Mouse (Mus musculus) C2C12 (cell line): ENCODE data around the gene Slc22a23. TPM values are rescaled to one million over a fixed set of nuclear protein-coding genes. Genes with fewer than 3 reads are reported as not detected.
"Not testable (repeated sequence)": the region's sequence is repeated elsewhere in the genome, so short reads cannot be mapped to it uniquely, and the experiment has no call there.

ENCODE experiments used
- H3K27me3 ChIP-seq: one replicate; pipeline ENCODE4 v1.6.1; 2011; ENCODE audit not compliant: control insufficient read depth, insufficient read depth, insufficient read length
- H3K36me3 ChIP-seq: one replicate; pipeline ENCODE4 v1.6.1; 2011; ENCODE audit not compliant: control insufficient read depth, insufficient read depth
- H3K4me3 ChIP-seq: one replicate; pipeline ENCODE4 v1.5.1; 2011; ENCODE audit warnings: mild to moderate bottlenecking, control low read depth; ENCODE audit not compliant: poor library complexity, insufficient read depth, severe bottlenecking
- H3K79me2 ChIP-seq: one replicate; pipeline ENCODE4 v1.6.1; 2011; ENCODE audit not compliant: control insufficient read depth, insufficient read depth
- H3K79me3 ChIP-seq: one replicate; pipeline ENCODE4 v1.6.1; 2011; ENCODE audit warnings: low read depth, control low read depth
- H3ac ChIP-seq: one replicate; pipeline ENCODE3; 2011; ENCODE audit warnings: low read depth; ENCODE audit not compliant: control insufficient read depth, insufficient read length
- CEBPB ChIP-seq: IDR thresholded peaks from one replicate; pipeline ENCODE4 v1.6.1; 2011; ENCODE audit warnings: low read depth, mild to moderate bottlenecking, control low read depth, moderate library complexity
- CTCF ChIP-seq: IDR thresholded peaks from one replicate; pipeline ENCODE4 v1.5.1; 2011; ENCODE audit not compliant: control insufficient read depth, insufficient read depth, insufficient read length
- FOSL1 ChIP-seq: IDR thresholded peaks from one replicate; pipeline ENCODE4 v1.8.0; 2011; ENCODE audit warnings: mild to moderate bottlenecking, low read length; ENCODE audit not compliant: poor library complexity, insufficient read depth, severe bottlenecking
- MAX ChIP-seq: IDR thresholded peaks from one replicate; pipeline ENCODE4 v1.6.1; 2011; ENCODE audit warnings: mild to moderate bottlenecking, control low read depth
- MYOD1 ChIP-seq: IDR thresholded peaks from one replicate; pipeline ENCODE4 v1.6.1; 2011; ENCODE audit warnings: low read depth; ENCODE audit not compliant: control insufficient read depth, insufficient read length
- MYOG ChIP-seq: IDR thresholded peaks from one replicate; pipeline ENCODE4 v1.6.1; 2011; ENCODE audit not compliant: control insufficient read depth, insufficient read length; ENCODE audit errors: extremely low read depth
- USF1 ChIP-seq: IDR thresholded peaks from one replicate; pipeline ENCODE4 v1.6.1; 2011; ENCODE audit warnings: low read depth, mild to moderate bottlenecking, control low read depth, moderate library complexity
- long read RNA-seq, 2 experiments: library from polyadenylated mRNA; unstranded; transcript quantifications; one replicate each; pipeline ENCODE4 v2.0.0; 2019 to 2020
- polyA plus RNA-seq: library from polyadenylated mRNA; unstranded; fragments of >200 nt; fragmentation: generic; extraction: Trizol; gene quantifications from one replicate; pipeline ENCODE4 v1.2.1, GENCODE M21; 2012; ENCODE audit warnings: missing spikeins

Slc22a23 gene
- polyA plus RNA-seq = 10.9 TPM
- long read RNA-seq, experiment 1 = 0 reads
- long read RNA-seq, experiment 2, partial matches to known transcripts = 0 of 2 reads
- long read RNA-seq, experiment 2, other reads (novel, unspliced or antisense) = 2 of 2 reads

GRCm38 (mm10) chr13:34345128-34346085 lies at the start of gene Slc22a23:
TSS of gene Slc22a23 (minus strand) at chr13:34345182.
- peak within 1 kb of the TSS; percentile 89 for H3ac ChIP-seq
- peaks cover 46% of the 10 kb centered on the region for H3K79me2 ChIP-seq
- H3K79me3 ChIP-seq = peaks cover 36% of the 10 kb centered on the region
- no peak for TF ChIP-seq MAX
- TF ChIP-seq USF1 = no peak
- no peak for TF ChIP-seq FOSL1
- TF ChIP-seq CTCF = peak; percentile 89
- TF ChIP-seq MYOG = no peak
- TF ChIP-seq MYOD1 = peak; percentile 29
- no peak for TF ChIP-seq CEBPB
- no peaks in the 10 kb centered on the region for H3K27me3 ChIP-seq
- peak within 1 kb of the TSS; percentile 69 for H3K4me3 ChIP-seq
- peaks cover 15% of the 10 kb centered on the region for H3K36me3 ChIP-seq

- H3K79me2 ChIP-seq, H3ac ChIP-seq, H3K4me3 ChIP-seq, H3K79me3 ChIP-seq, H3K27me3 ChIP-seq, H3K36me3 ChIP-seq: not testable (repeated sequence)
These were observed 49.3 kb upstream of the Slc22a23 start for GRCm38 (mm10) chr13:34394305-34394704.

- Histone ChIP-seq H3K79me3 (no peaks in the 10 kb centered on the region), H3ac (no peak overlapping the region), H3K79me2 (no peaks in the 10 kb centered on the region), H3K36me3 (no peaks in the 10 kb centered on the region), H3K4me3 (no peak overlapping the region), H3K27me3 (no peaks in the 10 kb centered on the region)
- no peak for TF ChIP-seq FOSL1
- TF ChIP-seq MAX = no peak
- no peak for TF ChIP-seq MYOD1
- no peak for TF ChIP-seq MYOG
These were observed 47.4 kb upstream of the Slc22a23 start for GRCm38 (mm10) chr13:34392376-34392775.

- no peaks in the 10 kb centered on the region for H3K27me3 ChIP-seq
These were observed 43.2 kb upstream of the Slc22a23 start for GRCm38 (mm10) chr13:34388219-34388618.

GRCm38 (mm10) chr13:34383416-34383815 lies 38.4 kb upstream of the Slc22a23 start:
- no peaks in the 10 kb centered on the region for H3K79me2 ChIP-seq
- H3K4me3 ChIP-seq = no peak overlapping the region
- no peak for TF ChIP-seq MYOG
- no peak for TF ChIP-seq MYOD1
- TF ChIP-seq FOSL1 = no peak
- TF ChIP-seq CEBPB = no peak
- no peak for TF ChIP-seq CTCF
- TF ChIP-seq USF1 = no peak
- no peaks in the 10 kb centered on the region for H3K36me3 ChIP-seq
- H3K79me3 ChIP-seq = no peaks in the 10 kb centered on the region
- H3K27me3 ChIP-seq = no peaks in the 10 kb centered on the region
- no peak overlapping the region for H3ac ChIP-seq

More at GRCm38 (mm10) chr13:34388219-34388618, 43.2 kb upstream of the Slc22a23 start:
- Histone ChIP-seq H3K79me3 (no peaks in the 10 kb centered on the region), H3ac (no peak overlapping the region), H3K36me3 (no peaks in the 10 kb centered on the region), H3K4me3 (no peak overlapping the region), H3K79me2 (no peaks in the 10 kb centered on the region)
- TF ChIP-seq MYOD1 (no peak), CEBPB (no peak), FOSL1 (no peak), MAX (no peak)

GRCm38 (mm10) chr13:34378926-34379325 lies 33.9 kb upstream of the Slc22a23 start:
- no peaks in the 10 kb centered on the region for H3K79me2 ChIP-seq
- no peaks in the 10 kb centered on the region for H3K36me3 ChIP-seq
- no peak for TF ChIP-seq CEBPB
- TF ChIP-seq MAX = no peak
- TF ChIP-seq MYOG = no peak
- no peak for TF ChIP-seq USF1
- no peak for TF ChIP-seq CTCF
- TF ChIP-seq FOSL1 = no peak
- TF ChIP-seq MYOD1 = no peak
- H3ac ChIP-seq = no peak overlapping the region
- H3K4me3 ChIP-seq = no peak overlapping the region
- H3K27me3 ChIP-seq = no peaks in the 10 kb centered on the region
- no peaks in the 10 kb centered on the region for H3K79me3 ChIP-seq
